Mouse (Mus musculus) midbrain, embryonic 16.5 days (tissue): ENCODE measurements at regions not wholly inside any gene's neighbourhood (a gene's known extent, or its start where the extent isn't known, plus 50 kb on each side); places are given as distances from the start of the nearest gene placed in this dataset.
A peak's percentile ranks its signal among the peaks of the same experiment; 100 is the strongest.

Source experiments
- ATAC-seq: fragments of 200-750 bp; cut with Nextera tagmentation; 2 replicates; pipeline ENCODE4 v1.8.0; 2017; ENCODE audit warnings: moderate TSS enrichment
- H3K27ac ChIP-seq: fragments of 300-500 bp; sonication (generic); 2 replicates; pipeline ENCODE4 v1.5.1; 2014; ENCODE audit warnings: mild to moderate bottlenecking, low read length, mixed read lengths
- H3K27me3 ChIP-seq: fragments of 300-500 bp; sonication (generic); 2 replicates; pipeline ENCODE4 v1.6.1; 2014; ENCODE audit warnings: low read depth, low read length, mixed read lengths; ENCODE audit not compliant: control insufficient read depth, insufficient read depth
- H3K36me3 ChIP-seq: fragments of 300-500 bp; sonication (generic); 2 replicates; pipeline ENCODE4 v1.6.1; 2014; ENCODE audit warnings: mild to moderate bottlenecking, low read length, moderate library complexity, mixed read lengths; ENCODE audit not compliant: control insufficient read depth, insufficient read depth
- H3K4me1 ChIP-seq: fragments of 300-500 bp; sonication (generic); 2 replicates; pipeline ENCODE4 v1.6.1; 2014; ENCODE audit warnings: mild to moderate bottlenecking, low read length, mixed read lengths; ENCODE audit not compliant: control insufficient read depth, insufficient read depth
- H3K4me2 ChIP-seq: fragments of 300-500 bp; sonication (generic); 2 replicates; pipeline ENCODE4 v1.6.1; 2014; ENCODE audit warnings: mild to moderate bottlenecking, low read length, mixed read lengths
- H3K4me3 ChIP-seq: fragments of 300-500 bp; sonication (generic); 2 replicates; pipeline ENCODE4 v1.5.1; 2014; ENCODE audit warnings: low read depth, mild to moderate bottlenecking, low read length, moderate library complexity, mixed read lengths
- H3K9ac ChIP-seq: fragments of 300-500 bp; sonication (generic); 2 replicates; pipeline ENCODE4 v1.6.1; 2014; ENCODE audit warnings: low read depth, low read length, mixed read lengths
- H3K9me3 ChIP-seq: fragments of 300-500 bp; sonication (generic); replicated peaks from 2 replicates; pipeline ENCODE4 v1.6.1; 2014; ENCODE audit warnings: mild to moderate bottlenecking, low read length, mixed read lengths; ENCODE audit not compliant: control insufficient read depth, poor library complexity, severe bottlenecking
- WGBS: fragments of 180-500 bp; shearing (Covaris S2); extraction: QIAGEN DNeasy Blood & Tissue Kit; methylation state at CpG from one replicate; pipeline ENCODE4 v1.1.7; 2014; 5-methylcytosine and 5-hydroxymethylcytosine counted together

GRCm38 (mm10) chr10:96827971-96828370 is 211.2 kb downstream of the Btg1 start:
- Histone ChIP-seq H3K27me3 (no peaks in the 10 kb centered on the region), H3K9ac (no peak overlapping the region), H3K27ac (no peak overlapping the region), H3K4me3 (no peak overlapping the region), H3K4me1 (0 out of 2 replicates have a peak, but pooled peaks cover 3% of the 10 kb centered on the region), H3K4me2 (no peak overlapping the region), H3K36me3 (no peaks in the 10 kb centered on the region), H3K9me3 (no peaks in the 10 kb centered on the region)
- WGBS, result 87% methylated on average over 5 of the region's 5 CpGs
- ATAC-seq, result no peak

DNA sequence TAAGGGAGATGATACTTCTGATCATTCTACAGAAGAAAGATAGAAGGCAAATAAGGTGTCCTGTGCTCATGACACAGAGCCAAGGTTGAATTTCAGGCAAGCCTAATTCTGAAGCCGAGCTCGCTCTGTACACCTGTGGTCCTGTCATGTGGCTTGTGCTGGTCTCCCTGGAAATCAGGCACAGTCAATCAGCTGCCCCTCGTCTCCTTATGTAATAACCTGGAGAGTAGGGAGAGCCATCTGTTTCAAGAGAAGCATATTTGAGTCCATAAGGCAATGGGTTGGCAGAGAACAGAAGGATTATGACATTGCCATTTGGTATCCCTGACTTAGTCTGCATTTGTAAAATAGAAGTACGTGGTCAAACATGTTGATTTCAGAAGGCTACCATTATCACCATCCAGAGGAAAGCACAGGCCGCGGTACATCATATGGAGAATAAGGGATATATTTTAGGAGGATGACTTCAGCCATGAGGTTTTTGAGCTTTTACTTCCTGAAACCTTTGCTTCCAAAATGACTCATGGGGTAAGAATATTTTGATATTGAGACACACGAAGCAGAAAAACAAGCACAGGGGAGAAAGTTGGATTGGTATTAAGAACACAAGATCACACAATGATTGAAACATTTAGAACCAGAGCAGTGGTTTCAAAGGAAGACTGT is 211.9 kb downstream of the Btg1 start:
- no peak for ATAC-seq
- WGBS, result 87% methylated on average over 7 of the region's 7 CpGs
- H3K9ac ChIP-seq, result no peak overlapping the region
- H3K27ac ChIP-seq, result no peak overlapping the region
- no peak overlapping the region for H3K4me2 ChIP-seq
- no peaks in the 10 kb centered on the region for H3K9me3 ChIP-seq
- H3K36me3 ChIP-seq, result no peaks in the 10 kb centered on the region
- 0 out of 2 replicates have a peak, but pooled peaks cover 3% of the 10 kb centered on the region for H3K4me1 ChIP-seq
- H3K4me3 ChIP-seq, result no peak overlapping the region
- H3K27me3 ChIP-seq, result no peaks in the 10 kb centered on the region

- no peaks in the 10 kb centered on the region for H3K27me3 ChIP-seq
- H3K36me3 ChIP-seq, result no peaks in the 10 kb centered on the region
- no peak overlapping the region for H3K9ac ChIP-seq
- 0 out of 2 replicates have a peak, but pooled peaks cover 3% of the 10 kb centered on the region for H3K4me1 ChIP-seq
- H3K27ac ChIP-seq, result no peak overlapping the region
- H3K4me2 ChIP-seq, result no peak overlapping the region
- H3K4me3 ChIP-seq, result no peak overlapping the region
- H3K9me3 ChIP-seq, result no peaks in the 10 kb centered on the region
- ATAC-seq, result no peak
- 72% methylated on average over 12 of the region's 12 CpGs for WGBS
These were observed 214.3 kb downstream of the Btg1 start for GRCm38 (mm10) chr10:96831071-96831470.

DNA sequence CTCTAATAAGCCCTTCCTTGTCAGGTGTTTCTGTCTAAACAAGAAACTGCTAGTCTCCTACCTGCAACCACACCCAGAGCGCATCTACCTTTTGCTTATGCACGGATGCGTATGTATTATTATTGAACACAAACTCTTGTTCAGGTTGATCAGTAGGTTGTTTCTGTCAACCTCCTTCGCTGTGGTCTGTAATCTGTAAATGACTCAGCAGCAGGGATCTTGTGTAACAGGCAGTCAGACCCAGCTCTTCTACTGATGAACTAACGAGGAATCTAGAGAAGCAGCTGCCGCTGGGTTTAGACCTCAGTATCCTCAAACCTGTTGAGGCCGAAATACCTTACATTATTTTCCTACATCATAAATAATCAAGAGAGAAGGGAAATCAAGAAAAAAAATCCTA is 220.4 kb downstream of the Btg1 start:
- Histone ChIP-seq H3K4me3 (no peak overlapping the region), H3K36me3 (no peaks in the 10 kb centered on the region), H3K9ac (no peak overlapping the region), H3K27ac (no peak overlapping the region), H3K4me1 (no peaks in the 10 kb centered on the region), H3K27me3 (no peaks in the 10 kb centered on the region), H3K4me2 (no peak overlapping the region), H3K9me3 (no peaks in the 10 kb centered on the region)
- no peak for ATAC-seq
- 85% methylated on average over 7 of the region's 7 CpGs for WGBS

- Histone ChIP-seq H3K4me3 (no peak overlapping the region), H3K9me3 (no peaks in the 10 kb centered on the region), H3K27me3 (no peaks in the 10 kb centered on the region), H3K27ac (no peak overlapping the region), H3K4me1 (no peaks in the 10 kb centered on the region), H3K9ac (no peak overlapping the region), H3K36me3 (no peaks in the 10 kb centered on the region), H3K4me2 (no peak overlapping the region)
- WGBS, result 83% methylated on average over 2 of the region's 2 CpGs
- ATAC-seq, result no peak
These were observed 224.3 kb downstream of the Btg1 start for GRCm38 (mm10) chr10:96841128-96841527.

DNA sequence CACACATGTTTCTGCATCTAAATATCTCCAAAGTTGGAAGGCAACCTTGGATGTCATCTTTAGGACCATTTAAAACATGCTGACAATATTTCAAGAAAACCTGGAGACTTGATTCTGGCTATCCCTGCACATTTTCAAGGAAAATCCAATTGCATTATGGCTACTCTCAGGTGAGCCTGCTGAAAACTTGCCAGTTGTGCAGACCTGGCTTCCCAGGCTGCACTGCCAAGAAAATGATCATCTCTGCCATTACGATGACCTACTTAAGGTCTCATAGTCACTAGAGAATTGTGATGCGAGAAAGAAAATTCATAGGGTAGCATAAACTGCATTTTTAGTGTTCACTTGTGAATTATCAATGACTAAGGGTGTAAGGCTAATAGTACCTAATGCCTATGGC is 225.2 kb downstream of the Btg1 start:
- Histone ChIP-seq H3K27ac (no peak overlapping the region), H3K4me3 (no peak overlapping the region), H3K9me3 (no peaks in the 10 kb centered on the region), H3K9ac (no peak overlapping the region), H3K36me3 (no peaks in the 10 kb centered on the region), H3K4me1 (0 out of 2 replicates have a peak, but pooled peaks cover 2% of the 10 kb centered on the region), H3K27me3 (no peaks in the 10 kb centered on the region), H3K4me2 (no peak overlapping the region)
- ATAC-seq, result no peak
- 86% methylated on average over 2 of the region's 2 CpGs for WGBS

GRCm38 (mm10) chr10:96845906-96846305 is 229.1 kb downstream of the Btg1 start:
- 63% methylated on average over 4 of the region's 4 CpGs for WGBS
- no peak for ATAC-seq
- no peaks in the 10 kb centered on the region for H3K9me3 ChIP-seq

GRCm38 (mm10) chr10:96847028-96847427 is 230.2 kb downstream of the Btg1 start:
- WGBS, result 22% methylated on average over 6 of the region's 6 CpGs
- Histone ChIP-seq H3K4me1 (0 out of 2 replicates have a peak, but pooled peaks cover 3% of the 10 kb centered on the region), H3K9me3 (0 out of 2 replicates have a peak, but pooled peaks cover 2% of the 10 kb centered on the region), H3K4me2 (no peak overlapping the region), H3K36me3 (no peaks in the 10 kb centered on the region), H3K27ac (peak overlapping the region; percentile 53; the same call in 1 of the 2 replicates), H3K4me3 (no peak overlapping the region), H3K27me3 (no peaks in the 10 kb centered on the region), H3K9ac (no peak overlapping the region)
- ATAC-seq, result no peak

More at GRCm38 (mm10) chr10:96845906-96846305, 229.1 kb downstream of the Btg1 start:
- H3K27ac ChIP-seq, result no peak overlapping the region
- no peak overlapping the region for H3K4me2 ChIP-seq
- H3K36me3 ChIP-seq, result no peaks in the 10 kb centered on the region
- H3K4me3 ChIP-seq, result no peak overlapping the region
- no peak overlapping the region for H3K9ac ChIP-seq
- H3K4me1 ChIP-seq, result 0 out of 2 replicates have a peak, but pooled peaks cover 3% of the 10 kb centered on the region
- no peaks in the 10 kb centered on the region for H3K27me3 ChIP-seq

- Histone ChIP-seq H3K27me3 (no peaks in the 10 kb centered on the region), H3K27ac (peak overlapping the region; percentile 53; the same call in 1 of the 2 replicates)
- ATAC-seq, result no peak
These were observed 230.8 kb downstream of the Btg1 start for GRCm38 (mm10) chr10:96847433-96848165.

More at GRCm38 (mm10) chr10:96847433-96848165, 230.8 kb downstream of the Btg1 start:
- Histone ChIP-seq H3K9ac (no peak overlapping the region), H3K4me2 (no peak overlapping the region), H3K4me3 (no peak overlapping the region), H3K9me3 (0 out of 2 replicates have a peak, but pooled peaks cover 2% of the 10 kb centered on the region), H3K4me1 (0 out of 2 replicates have a peak, but pooled peaks cover 3% of the 10 kb centered on the region), H3K36me3 (no peaks in the 10 kb centered on the region)
- WGBS, result 71% methylated on average over 5 of the region's 5 CpGs
